Mouse (Mus musculus): Measurements from ENCODE around the gene Thap3.
A peak's percentile ranks its signal among the peaks of the same experiment; 100 is the strongest.

Gene Thap3

DNA sequence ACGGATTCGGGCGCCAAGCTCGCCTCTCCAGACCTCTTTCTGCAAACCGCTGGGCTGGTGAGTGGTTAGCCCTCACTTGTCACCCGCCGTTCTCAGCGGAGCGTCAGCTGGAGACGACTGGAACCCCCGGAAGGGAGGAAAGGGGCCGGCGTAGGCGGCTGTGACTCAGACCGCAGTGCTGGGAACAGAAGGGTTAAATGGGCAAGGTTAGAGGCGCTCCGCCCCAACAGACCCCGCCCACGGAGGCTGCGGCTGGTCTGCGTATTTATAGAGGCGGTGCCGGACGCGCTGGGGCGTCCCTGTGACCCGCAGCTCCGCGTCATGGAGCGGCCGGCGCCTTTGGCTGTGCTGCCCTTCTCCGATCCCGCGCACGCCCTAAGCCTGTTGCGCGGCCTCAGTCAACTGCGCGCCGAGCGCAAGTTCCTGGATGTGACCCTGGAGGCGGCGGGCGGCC is 19.9 kb upstream of the Thap3 start, which contains the start of gene Klhl21:
Gene Klhl21, plus strand, starts transcription at position 182 of the 454 bp plus-strand sequence.
- peak; percentile 94 for DNase-seq

DNA sequence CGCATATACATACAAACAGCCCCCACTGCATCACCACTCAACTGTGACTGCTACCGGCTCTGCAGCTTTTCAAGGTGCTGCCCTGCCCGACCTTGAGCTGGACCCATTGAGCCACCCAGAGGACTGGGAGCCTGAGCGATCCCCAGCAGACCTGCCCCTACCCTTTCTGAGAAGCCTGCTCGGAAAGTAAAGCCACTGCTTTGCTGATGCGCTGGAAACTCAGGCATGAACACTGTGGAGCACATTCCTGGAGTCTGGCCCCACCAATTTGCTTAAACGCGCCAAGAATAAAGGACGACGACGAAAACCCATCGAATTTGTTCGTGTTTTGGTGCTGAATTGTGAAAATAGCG is 19.3 kb upstream of the Thap3 start:
- no peak for DNase-seq

DNA sequence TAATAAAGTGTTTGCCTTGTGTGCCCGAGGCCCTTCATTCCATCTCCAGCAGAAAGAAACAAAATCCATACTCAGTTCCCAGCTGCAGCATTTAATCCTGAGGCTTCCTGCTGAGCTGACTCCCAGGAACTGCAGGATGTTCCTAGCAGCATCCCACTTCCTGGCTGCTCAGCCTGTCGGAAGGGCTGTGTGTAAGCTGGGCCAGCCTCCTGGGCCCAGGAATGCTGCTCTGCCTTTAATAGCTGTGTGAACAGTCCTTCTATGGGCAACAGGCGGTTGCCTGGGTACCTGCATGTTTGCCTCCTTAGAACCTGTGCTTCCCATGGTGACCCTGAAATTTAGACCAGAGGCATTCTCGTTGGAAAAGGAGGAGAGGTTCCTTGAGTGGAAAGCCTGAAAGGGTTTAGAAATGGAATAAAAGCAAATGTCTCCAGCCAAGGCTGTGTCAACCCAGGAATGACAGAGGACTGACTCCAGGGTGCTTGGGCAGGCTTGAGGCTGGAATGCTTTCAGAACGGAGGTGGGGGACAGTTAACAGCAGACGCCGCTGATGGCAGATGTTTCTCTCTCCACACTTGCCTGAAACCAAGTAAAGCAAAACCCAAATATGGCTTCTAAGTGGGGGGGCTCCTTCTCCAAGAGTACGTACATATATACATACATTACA is 18.8 kb upstream of the Thap3 start:
- DNase-seq = no peak

DNA sequence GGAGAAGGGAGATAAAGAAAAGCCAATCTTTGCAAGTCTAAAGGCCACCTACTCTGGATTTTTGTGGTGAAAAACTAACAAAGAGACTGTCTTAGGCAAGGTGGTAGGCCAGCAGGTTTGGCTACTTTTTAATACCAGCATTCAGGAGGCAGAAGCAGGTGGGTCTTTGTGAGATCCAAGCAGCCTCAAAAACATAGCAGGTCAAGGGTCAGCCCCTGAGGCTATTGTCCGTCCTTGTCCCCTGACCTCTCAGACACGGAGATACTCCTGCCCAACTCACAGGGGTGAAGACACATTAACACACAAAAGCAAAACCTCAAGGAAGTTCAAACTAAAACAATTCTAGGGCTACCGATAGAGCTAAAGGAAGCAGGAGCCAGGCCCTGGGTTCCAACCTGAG is 18.0 kb upstream of the Thap3 start:
- DNase-seq = no peak

DNA sequence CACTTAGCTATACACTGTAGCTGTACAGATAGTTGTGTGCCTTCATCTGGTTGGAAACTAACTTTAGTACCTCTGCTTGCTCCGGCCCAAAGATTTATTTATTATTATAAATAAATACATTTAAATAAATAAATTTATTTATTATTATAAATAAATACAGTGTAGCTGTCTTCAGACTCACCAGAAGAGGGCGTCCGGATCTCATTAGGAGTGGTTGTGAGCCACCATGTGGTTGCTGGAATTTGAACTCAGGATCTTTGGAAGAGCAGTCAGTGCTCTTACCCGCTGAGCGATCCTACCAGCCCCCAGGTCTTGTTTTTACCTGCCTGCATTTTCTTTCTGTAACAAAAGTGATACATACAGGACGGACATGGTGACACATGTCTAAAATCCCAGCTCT is 17.3 kb upstream of the Thap3 start:
- DNase-seq = no peak

DNA sequence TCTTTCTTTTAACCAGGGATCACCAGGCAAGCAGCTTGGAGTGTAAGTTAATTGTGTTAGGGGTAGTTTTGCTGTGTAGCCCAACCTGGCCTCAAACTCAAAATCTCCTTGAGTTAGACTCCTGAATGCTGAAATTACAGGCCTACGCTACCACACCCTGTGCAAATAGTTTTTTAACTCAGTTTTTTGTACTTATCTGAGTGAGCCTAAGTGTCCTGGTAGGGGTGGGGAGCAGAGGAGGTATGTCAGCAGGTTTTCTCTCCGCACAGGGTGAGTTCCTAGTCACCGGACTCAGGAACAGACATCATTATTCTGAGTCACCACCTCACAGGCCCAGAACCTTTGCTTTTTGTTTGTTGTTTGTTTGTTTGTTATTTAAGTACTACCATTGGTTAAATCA is 13.3 kb upstream of the Thap3 start:
- DNase-seq = no peak

DNA sequence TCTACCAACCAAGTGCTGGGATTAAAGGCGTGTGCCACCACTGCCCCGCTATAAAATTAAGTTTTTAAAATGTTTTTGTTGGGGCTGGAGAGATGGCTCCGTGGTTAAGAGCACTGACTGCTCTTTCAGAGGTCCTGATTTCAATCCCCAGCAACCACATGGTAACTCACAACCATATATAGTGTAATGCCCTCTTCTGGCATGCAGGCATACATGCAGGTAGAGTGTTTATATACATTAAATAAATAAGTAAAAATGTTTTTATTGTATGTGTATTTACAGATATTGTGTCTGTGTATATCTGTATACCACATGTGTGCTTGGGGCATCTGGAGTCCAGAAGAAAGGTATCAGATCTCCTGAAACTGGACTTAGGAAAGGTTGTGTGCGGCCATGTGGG is 12.5 kb upstream of the Thap3 start:
- no peak for DNase-seq

DNA sequence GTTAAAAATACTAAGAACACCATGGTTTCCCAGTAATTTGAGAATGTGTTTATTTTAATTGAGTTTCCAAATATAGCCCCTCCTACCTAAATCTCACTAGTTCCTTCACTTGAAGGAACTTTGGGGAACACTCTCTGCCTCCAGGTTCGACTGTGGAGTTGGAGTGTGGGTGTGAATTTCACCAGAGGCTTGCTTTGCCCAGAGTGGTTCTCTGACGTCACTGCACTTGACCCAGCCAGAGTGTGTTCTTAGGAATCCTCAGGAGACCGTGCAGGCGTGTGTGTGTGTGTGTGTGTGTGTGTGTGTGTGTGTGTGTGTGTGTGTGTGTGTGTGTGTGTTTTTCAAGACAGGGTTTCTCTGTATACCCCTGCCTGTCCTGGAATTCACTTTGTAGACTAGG is 12.1 kb upstream of the Thap3 start:
- no peak for DNase-seq

DNA sequence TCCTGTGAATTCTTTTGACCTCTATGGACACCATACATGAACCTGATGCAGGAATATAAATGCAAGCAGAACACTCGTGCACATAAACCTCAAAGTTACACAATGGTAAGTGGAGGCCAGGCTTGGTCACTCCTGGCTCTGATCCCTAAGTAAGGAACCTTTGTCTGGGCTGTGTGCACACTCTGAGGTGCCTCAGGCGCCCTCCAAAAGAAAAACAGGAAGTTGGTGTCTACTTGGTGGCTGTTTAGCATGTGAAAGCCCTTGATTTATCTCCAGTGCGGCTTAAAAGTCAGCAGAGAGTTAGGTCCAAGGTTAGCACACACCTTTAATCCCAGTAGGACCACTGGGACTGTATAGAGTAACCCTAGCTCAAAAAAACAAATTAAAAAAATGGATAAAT is 10.7 kb upstream of the Thap3 start:
- DNase-seq = no peak

DNA sequence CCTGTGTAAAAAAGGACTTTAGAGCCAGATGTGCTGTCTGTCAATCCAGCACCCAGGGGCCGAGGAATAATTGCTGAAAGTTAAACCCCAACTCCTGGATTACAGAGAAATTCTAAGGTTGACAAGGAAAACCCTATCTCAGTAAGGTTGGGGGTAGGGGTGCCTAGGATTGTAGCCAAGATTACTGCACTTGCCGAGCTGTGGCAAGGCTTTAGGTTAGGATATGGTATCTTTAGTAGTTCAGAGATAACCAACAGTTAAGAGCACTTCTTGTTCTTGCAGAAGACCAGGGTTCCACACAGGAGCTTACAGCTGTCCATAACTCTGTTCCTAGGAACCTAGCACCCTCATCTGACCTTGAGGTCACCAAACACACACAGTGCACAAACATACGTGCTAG is 8.9 kb upstream of the Thap3 start:
- no peak for DNase-seq

DNA sequence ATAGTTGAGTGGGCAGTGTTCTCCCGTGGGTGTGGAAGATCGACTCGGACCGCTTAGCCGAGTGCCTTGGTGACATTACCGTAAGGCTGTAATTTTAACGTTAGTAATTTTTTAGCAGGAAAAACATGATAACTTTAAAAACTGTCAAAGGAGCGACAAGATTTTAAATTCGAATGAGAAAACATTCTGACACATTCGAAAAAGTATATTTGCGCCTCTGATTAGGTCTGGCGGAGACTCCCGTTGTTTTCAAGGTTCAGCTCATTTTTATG is 8.1 kb upstream of the Thap3 start:
- DNase-seq = no peak

DNA sequence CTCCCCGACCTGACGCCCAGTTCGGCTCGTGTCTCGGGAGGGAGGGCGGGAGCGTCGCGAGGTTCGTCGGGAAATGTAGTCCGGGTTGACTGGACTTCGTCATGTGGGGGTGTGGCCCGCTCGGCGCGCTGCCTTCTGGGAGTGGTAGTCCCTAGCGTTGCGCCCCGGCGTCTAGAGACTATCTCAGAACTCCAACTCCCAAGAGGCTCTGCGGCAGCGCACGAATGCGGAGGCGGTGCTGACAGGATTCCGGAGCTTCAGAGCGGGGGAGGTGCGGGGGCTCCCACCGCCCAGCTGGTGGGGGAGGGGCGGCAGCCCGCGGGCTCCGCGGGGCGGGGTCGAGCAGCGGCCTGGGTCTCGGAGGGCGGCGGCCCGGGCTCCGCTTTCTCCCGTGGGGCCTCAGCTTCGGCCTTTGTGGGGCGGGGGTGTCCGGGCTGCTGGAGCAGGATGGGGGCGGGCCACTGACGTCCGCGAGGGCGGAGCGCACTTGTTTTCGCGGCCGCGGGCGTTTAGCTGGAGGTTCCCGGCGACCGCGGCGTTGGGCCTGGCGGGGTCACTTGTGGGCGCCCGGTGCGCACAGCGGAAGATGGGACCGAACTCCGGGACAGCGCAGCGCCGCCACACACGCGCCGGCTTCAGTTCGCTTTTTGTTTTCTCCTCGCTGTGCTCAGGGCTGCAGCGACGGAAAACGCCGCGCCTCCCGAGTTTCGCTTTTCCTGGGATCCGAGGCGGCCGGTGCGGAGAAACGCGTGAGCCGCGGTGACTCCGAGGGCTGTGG is 7.6 kb upstream of the Thap3 start, which contains the start of gene Phf13:
Gene Phf13, minus strand, starts transcription at position 86 of the 778 bp plus-strand sequence.
- peak; percentile 99 for DNase-seq

DNA sequence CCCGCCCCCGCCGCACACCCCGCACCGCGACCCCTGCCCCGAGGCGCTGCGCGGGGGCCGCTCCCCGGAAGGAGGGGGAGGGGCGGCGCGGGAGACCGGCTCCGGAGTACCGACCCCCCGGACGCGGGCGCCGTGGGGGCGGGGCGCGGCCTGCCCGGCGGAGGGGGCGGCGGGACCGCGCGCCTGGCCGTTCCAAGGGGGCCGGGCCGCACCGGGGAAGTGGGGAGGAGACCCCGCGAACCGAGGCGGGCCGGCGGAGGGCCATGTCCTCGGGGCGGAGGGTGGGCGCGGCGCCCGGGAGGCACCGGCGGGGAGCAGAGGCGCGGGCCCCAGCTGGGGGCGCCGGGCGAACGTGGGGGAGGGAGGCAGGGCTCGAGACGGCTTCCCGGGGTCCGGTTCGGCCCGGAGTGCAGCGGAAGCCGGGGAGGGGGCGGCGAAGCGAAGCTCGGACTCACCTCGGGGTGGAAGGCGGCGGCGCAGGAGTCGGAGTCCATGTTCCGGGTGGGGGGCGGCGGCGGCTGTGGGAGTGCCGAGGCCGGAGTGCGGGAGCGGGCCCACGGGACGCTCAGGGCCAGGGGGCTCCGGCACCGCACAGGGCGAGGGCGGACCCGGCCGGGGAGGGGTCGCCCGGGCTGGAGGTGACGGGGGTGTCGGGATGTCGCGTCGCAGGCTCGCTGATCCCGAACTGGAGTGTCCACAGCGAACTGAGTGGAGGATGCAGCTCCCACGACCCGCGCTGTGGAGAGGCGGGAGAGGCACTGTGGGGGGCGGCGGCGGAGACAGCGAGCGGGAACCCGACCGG is 6.8 kb upstream of the Thap3 start:
- no peak for DNase-seq

DNA sequence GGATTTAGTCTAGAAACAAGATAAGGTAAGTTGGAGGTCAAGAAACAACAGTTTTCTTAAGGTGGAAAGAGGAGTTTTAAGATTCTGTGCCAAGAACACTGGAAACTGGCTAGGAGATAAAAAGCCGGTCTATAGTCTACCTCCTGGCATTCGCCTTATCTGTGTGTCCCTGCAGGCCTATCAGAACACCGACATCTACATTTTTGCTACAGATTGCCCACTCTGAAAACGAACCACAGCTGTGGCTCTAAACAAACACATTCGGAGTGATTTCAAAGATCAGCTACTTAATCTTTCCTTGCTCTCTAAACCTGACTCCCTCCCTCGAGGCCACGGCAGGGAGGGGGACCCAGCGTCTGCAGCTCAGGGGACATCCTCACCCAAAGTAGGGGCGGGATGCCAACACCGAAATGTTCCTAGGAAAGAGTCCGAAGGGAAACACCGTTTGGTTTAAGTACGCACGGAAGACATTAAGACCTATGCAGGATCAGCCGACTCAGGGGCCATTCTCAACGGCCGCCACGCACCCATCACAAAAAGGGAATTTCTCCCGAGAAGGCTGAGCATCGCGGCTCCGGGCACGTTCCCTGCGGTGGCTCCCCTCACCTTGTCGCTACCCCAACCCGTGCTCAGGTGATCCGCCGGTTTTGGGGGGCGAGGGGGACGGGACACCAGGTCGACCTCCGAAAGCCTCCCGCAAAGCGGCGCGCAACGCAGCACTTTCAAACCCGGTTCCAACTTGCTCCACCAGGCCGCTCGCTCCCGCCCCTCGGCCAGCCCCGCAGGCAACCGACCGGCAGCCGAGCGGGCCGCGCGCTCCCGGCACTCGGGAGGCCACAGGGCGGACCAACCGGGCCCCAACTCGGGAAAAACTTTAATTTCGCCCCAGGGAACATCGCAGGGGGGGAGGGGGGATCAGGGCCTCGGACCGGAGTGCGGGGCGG is 5.7 kb upstream of the Thap3 start:
- peak; percentile 72 for DNase-seq

DNA sequence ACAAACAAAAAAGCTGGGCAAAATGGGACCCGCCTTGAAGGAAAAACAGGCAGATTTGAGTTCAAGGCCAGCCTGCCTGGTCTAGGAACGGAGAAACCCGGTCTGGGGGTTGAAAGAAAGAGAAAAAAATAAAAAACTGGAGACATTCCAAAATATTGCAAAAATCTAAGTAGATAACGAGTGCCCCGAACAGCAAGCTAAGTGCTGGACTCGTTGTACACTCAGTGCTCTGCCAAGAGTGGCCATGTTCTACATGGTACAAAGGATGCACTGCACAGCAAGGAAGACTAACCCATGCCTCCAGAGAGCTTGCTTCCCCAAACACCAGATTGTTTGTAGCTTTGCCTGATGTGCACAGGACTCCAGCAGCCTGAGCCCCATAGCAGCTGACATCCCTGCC is 4.2 kb upstream of the Thap3 start:
- DNase-seq = no peak

DNA sequence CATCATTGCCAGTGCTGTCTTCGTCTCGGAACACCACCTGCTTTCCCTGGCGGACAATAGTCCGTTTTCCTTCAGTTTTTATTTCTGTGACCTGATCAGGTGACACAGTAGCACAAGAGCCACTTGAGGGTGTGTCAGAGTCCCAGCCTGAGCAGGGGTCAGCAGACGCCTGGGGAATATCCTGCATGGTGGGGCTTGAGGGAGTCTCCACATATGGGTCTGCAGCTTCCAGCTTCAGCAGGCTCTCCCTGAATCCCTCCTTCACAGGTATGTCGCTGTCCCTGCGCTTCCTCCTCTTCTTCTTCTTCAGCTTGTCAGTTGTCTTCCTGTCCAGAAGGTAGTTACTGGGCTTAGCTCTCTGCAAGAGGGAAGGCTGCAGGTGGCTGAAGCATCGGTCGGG is 3.3 kb upstream of the Thap3 start:
- DNase-seq = no peak

DNA sequence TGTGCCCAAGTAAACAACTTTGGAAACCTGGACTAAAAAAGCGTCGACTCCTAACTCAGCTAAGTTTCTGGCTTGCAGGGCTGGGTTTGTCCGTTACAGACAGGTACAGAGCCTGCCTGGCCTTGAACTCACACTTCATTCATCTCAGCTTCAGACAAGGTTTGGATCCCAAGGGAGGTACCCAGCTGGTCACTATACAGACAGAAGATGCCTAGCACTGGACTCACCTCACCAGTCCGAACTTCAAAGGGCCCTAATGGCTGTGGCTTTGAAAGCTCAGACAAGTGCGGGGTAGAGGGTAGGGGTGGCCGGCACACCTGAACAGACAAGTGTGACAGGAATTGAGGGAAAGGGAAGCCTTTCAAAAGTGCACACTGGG is 302 bp upstream of the Thap3 start:
- DNase-seq = no peak

DNA sequence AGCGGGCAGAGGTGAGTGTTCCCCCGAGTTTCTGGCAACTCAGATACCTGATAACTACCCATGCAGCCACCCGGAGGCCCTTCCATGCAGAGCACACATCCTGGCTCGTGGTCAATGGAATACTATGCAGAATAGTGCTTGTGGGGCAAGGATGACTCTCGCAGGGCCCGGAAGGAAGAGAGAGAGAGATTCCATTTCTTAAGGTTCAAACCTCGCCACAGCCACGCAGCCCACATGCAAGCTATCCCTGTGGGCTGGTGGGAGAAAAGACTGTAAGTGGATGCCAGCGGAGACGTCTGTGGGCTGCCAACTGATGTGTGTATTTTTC is 819 bp downstream of the Thap3 start:
- DNase-seq = no peak

DNA sequence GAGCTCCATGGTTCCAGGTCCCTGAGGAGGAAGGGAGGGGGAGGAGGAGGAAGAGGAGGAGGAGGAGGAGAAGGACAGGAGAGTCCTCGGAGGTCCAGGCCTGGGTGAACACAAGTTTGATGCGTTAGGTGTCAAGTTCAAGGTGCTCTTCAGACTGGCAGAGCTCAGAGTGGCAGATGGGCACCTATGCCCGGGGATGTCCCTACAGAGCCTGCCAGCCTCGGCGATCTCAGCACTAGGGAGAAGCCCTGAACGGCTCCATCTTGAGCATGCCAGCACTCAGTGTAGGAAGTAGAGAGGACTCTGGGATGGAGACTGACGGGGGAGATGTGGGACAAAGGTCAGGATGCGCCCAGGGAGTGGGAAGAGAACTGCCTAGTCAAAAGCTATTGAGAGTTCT is 2.1 kb downstream of the Thap3 start:
- peak; percentile 62 for DNase-seq

DNA sequence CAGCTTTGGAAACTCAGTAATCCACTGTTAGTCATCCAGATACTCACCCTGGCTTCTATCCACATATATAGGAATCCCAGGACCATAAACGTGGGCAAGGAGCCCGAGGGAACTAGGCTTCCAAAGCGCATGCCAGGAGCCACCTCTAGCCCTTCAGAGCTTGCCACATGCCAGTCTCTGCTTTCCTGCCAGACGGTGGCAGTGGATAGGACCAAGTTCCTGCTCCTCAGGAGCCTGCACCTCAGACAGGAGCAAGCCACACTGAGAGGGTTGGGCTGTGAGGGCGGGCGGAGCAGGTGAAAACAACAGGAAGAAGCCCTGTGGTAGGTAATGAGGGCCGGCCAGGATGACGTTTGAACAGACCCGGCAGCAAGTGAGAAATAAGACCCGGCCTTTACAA is 2.9 kb downstream of the Thap3 start:
- peak; percentile 83 for DNase-seq

DNA sequence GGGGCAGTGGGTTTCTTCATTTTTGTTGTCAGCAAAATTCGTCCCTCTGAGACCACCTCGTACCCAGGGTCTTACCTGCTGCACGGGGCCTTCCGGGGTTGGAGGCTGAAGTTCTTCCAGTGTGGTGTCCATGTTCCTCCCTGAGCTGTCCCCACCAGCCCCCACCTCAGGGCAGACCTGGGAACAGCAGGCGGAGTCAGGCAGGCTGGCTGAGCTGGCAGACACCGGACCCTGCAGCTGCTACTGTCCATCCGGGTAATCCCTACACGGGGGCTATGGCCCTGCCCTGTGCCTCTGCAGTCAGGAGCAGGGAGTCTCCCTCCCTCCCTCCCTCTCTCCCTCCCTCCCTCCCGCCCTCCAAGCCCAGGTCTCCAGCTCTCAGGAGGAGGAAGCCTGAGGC is 5.2 kb downstream of the Thap3 start:
- no peak for DNase-seq

DNA sequence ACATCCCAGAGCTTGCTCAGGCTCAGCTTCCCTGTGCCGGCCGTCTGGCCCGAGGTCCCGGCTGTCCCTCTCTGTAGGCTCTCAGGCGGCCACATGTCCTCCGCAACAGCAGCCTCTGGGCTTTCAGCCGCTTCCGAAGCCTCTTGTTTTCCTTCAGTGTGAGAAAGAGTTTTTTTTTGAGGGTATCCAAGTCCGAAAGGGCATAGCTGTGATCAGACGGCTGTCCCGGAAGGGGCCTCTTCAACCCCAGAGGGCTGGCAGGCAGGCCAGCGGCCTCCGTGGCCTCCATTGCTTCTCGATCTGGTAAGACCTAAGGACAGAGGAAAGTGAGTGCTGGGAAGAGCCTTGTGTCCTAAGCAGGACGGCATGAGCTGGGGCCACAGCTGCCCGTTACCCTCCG is 5.8 kb downstream of the Thap3 start:
- no peak for DNase-seq

DNA sequence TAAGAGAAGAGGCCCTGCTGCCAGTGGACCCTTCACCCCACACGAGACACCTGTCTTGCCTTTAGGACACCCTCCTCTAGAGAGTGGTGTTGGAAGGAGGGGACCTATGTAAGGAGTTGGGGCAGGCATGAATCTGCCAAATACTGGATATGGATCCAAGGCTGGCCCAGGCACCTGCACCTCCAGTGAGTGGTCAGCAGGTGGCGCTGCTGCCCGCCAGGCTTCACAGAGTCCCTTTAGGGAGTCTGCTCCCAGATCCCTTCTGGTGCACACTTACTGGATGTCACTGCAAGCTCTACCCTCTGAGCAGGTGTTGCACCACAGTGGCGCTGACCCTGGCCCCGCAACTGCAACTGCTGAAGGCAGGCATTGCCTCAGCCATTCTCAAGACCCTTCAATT is 7.4 kb downstream of the Thap3 start:
- peak; percentile 84 for DNase-seq

Data from cerebellum, adult 9-11 months (tissue).